Mouse (Mus musculus): Measurements from ENCODE around the gene Rab4a. TPM values are rescaled to one million over a fixed set of nuclear protein-coding genes. Genes with fewer than 3 reads are reported as not detected.

Rab4a gene
- 64.3 and 68.7 TPM in 2 replicates for polyA plus RNA-seq (2014; fragmentation: Nextera tagmentation; extraction: Ambion mirVana)

DNA sequence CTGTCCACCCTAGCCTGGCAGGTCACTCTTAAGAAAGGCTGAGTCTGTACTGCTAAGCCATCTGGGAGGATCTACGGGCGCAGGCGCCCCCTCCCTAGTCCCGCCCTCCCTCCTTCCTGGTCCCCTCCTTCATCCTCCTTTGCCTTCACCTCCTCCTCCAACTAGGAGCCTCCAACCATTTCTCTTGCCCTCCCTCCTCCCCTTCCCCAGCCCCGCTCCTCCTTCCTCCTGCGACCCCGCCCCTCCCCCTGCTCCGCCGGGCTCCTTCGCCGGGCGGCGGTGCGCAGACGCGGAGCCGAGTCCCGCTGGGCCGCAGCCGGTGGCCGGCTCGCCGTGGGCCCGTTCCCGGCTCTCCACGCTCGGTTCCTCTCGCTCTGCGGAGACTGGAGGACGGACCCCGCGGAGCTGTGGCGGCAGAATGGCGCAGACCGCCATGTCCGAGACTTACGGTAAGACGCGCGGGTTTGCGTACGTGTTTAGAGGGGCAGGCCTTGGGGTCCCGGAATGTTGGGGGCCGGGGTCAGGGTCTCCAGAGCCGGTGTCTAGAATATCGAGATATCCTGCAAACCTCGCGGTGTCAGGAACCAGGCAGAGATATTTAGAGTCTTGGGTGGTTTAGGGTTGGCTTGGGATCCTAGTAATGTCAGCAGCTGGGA lies at the start of gene Rab4a:
Rab4a (plus strand) TSS at position 268 of the 656 bp plus-strand sequence.
- Histone ChIP-seq H3K4me2 (replicated peaks; ENCODE audit: low read depth, low read length) (peak within 1 kb of the TSS; percentile 71), H3K4me1 (replicated peaks; ENCODE audit: control insufficient read depth, insufficient read depth, low read length) (peaks cover 6% of the 10 kb centered on the region), H3K27me3 (ENCODE audit: control insufficient read depth, insufficient read depth, low read length) (no peaks in the 10 kb centered on the region), H3K36me3 (ENCODE audit: control insufficient read depth, insufficient read depth, low read length) (no peaks in the 10 kb centered on the region), H3K27ac (ENCODE audit: low read depth, low read length) (peak within 1 kb of the TSS; percentile 80), H3K9me3 (ENCODE audit: control insufficient read depth, low read length) (no peaks in the 10 kb centered on the region), H3K4me3 (ENCODE audit: low read depth, low read length) (peak within 1 kb of the TSS; percentile 81), H3K9ac (ENCODE audit: low read depth, low read length) (peak within 1 kb of the TSS; percentile 77)
- WGBS: 1% methylated on average over 47 of the region's 48 CpGs
- peak; percentile 93 for DNase-seq (ENCODE audit: low spot score)
- ATAC-seq (ENCODE audit: low FRiP score): peak; percentile 92

- 88% methylated on average over 8 of the region's 8 CpGs for WGBS
- Histone ChIP-seq H3K4me1 (replicated peaks; ENCODE audit: control insufficient read depth, insufficient read depth, low read length) (peaks cover 4% of the 10 kb centered on the region), H3K4me2 (replicated peaks; ENCODE audit: low read depth, low read length) (no peak overlapping the region), H3K9ac (ENCODE audit: low read depth, low read length) (no peak overlapping the region), H3K4me3 (ENCODE audit: low read depth, low read length) (no peak overlapping the region), H3K36me3 (ENCODE audit: control insufficient read depth, insufficient read depth, low read length) (no peaks in the 10 kb centered on the region), H3K9me3 (ENCODE audit: control insufficient read depth, low read length) (no peaks in the 10 kb centered on the region), H3K27ac (ENCODE audit: low read depth, low read length) (no peak overlapping the region), H3K27me3 (ENCODE audit: control insufficient read depth, insufficient read depth, low read length) (no peaks in the 10 kb centered on the region)
- ATAC-seq (ENCODE audit: low FRiP score) (no peak), DNase-seq (ENCODE audit: low spot score) (no peak)
These were observed 48.9 kb upstream of the Rab4a start for GRCm38 (mm10) chr8:123756901-123757300.

DNA sequence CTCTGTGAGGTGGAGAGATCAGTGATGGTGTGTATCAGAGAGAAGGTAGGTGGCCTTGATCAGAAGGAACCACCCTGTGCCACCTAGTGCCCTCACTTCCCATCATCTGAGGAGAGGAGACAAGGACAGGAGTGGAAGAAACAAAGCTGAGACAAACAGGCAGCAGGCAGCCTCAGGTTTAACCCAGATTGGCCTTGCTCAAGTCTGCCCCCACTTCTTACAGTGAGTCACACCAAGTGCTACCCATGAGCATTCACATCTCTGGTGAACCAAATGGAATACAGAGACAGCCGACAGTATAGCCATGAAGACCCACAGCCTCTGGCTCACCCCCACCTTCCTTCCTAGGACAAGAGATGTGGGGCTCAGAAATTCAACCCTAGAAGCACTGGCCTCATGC lies 46.9 kb upstream of the Rab4a start:
- Histone ChIP-seq H3K27me3 (ENCODE audit: control insufficient read depth, insufficient read depth, low read length) (no peaks in the 10 kb centered on the region), H3K9me3 (ENCODE audit: control insufficient read depth, low read length) (no peaks in the 10 kb centered on the region), H3K4me3 (ENCODE audit: low read depth, low read length) (no peak overlapping the region), H3K27ac (ENCODE audit: low read depth, low read length) (no peak overlapping the region), H3K4me1 (replicated peaks; ENCODE audit: control insufficient read depth, insufficient read depth, low read length) (peaks cover 4% of the 10 kb centered on the region; the same call in 1 of the 2 replicates), H3K9ac (ENCODE audit: low read depth, low read length) (no peak overlapping the region), H3K36me3 (ENCODE audit: control insufficient read depth, insufficient read depth, low read length) (no peaks in the 10 kb centered on the region), H3K4me2 (replicated peaks; ENCODE audit: low read depth, low read length) (no peak overlapping the region)
- ATAC-seq (ENCODE audit: low FRiP score): no peak
- no peak for DNase-seq (ENCODE audit: low spot score)
- WGBS: 100% methylated on average over 1 of the region's 1 CpGs

- under 1% methylated on average over 10 of the region's 10 CpGs for WGBS
- Histone ChIP-seq H3K4me3 (ENCODE audit: low read depth, low read length) (0 out of 2 replicates have a peak overlapping the region, but pooled peaks have one; percentile 16), H3K9me3 (ENCODE audit: control insufficient read depth, low read length) (no peaks in the 10 kb centered on the region), H3K9ac (ENCODE audit: low read depth, low read length) (peak overlapping the region; percentile 37; the same call in 1 of the 2 replicates), H3K4me2 (replicated peaks; ENCODE audit: low read depth, low read length) (peak overlapping the region; percentile 9), H3K4me1 (replicated peaks; ENCODE audit: control insufficient read depth, insufficient read depth, low read length) (no peaks in the 10 kb centered on the region), H3K27ac (ENCODE audit: low read depth, low read length) (no peak overlapping the region), H3K36me3 (ENCODE audit: control insufficient read depth, insufficient read depth, low read length) (no peaks in the 10 kb centered on the region), H3K27me3 (ENCODE audit: control insufficient read depth, insufficient read depth, low read length) (no peaks in the 10 kb centered on the region)
- DNase-seq (ENCODE audit: low spot score) (peak; percentile 84), ATAC-seq (ENCODE audit: low FRiP score) (peak; percentile 89)
These were observed 45.9 kb upstream of the Rab4a start for GRCm38 (mm10) chr8:123759933-123760332.

GRCm38 (mm10) chr8:123760579-123760978 lies 45.2 kb upstream of the Rab4a start:
- Histone ChIP-seq H3K36me3 (ENCODE audit: control insufficient read depth, insufficient read depth, low read length) (no peaks in the 10 kb centered on the region), H3K4me1 (replicated peaks; ENCODE audit: control insufficient read depth, insufficient read depth, low read length) (no peaks in the 10 kb centered on the region), H3K4me2 (replicated peaks; ENCODE audit: low read depth, low read length) (peak overlapping the region; percentile 9), H3K4me3 (ENCODE audit: low read depth, low read length) (no peak overlapping the region), H3K27me3 (ENCODE audit: control insufficient read depth, insufficient read depth, low read length) (no peaks in the 10 kb centered on the region), H3K27ac (ENCODE audit: low read depth, low read length) (no peak overlapping the region), H3K9me3 (ENCODE audit: control insufficient read depth, low read length) (no peaks in the 10 kb centered on the region), H3K9ac (ENCODE audit: low read depth, low read length) (peak overlapping the region; percentile 37; the same call in 1 of the 2 replicates)
- 57% methylated on average over 5 of the region's 5 CpGs for WGBS
- DNase-seq (ENCODE audit: low spot score): no peak
- 0 out of 2 replicates have a peak, but pooled peaks have one; percentile 7 for ATAC-seq (ENCODE audit: low FRiP score)

DNA sequence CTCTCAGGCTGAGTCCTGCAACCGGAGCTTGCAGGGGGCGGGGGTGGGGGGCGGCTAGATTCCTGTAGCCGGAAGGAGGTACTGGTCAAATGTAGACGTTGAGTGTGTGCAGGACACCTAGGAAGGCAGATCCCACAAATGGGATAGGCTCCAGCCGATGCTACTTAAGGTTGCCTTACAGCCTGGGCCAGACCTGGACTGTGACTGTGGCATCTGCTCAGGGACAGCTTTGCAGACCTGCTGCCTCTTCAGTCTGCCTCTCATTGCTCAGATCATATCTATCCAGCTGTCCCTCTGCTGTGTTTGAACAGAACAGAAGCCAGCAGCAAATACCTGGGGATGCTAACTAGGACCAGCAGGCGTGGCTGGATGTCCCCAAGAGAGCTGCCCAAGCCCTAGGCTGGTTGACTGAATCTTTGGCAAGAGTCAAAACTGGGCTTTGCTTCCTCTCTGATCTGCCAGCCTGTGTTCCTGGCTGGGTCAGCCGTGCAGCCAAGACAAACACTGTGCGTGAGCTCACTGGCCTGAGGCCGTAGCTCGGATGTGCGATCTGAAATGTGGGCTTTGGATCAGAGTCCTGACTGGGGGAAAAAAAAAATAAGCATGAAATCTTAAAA lies 44.4 kb upstream of the Rab4a start:
- no peak overlapping the region for H3K4me2 ChIP-seq (replicated peaks; ENCODE audit: low read depth, low read length)
- no peak for ATAC-seq (ENCODE audit: low FRiP score)
- H3K27ac ChIP-seq (ENCODE audit: low read depth, low read length): no peak overlapping the region

DNA sequence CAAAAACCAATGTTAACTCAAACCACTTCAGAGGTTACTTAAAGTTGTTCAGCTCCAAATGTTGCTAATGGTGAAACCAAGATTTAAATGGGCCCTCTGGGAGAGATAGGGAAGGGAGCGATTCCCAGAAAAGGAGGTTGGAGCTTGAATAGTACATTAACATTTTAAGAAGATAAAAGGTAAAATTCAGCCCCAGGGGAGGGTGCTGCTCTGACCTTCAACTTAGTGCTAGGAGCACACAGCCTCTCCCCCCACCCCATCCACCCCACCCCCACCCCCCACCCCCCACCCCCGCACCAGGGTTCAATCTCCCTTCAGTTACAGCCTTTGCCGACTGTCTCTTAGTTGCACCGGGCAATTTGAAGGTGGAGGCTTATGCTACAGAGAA lies 43.9 kb upstream of the Rab4a start:
- no peaks in the 10 kb centered on the region for H3K9me3 ChIP-seq (ENCODE audit: control insufficient read depth, low read length)
- H3K36me3 ChIP-seq (ENCODE audit: control insufficient read depth, insufficient read depth, low read length): no peaks in the 10 kb centered on the region
- H3K27me3 ChIP-seq (ENCODE audit: control insufficient read depth, insufficient read depth, low read length): no peaks in the 10 kb centered on the region
- ATAC-seq (ENCODE audit: low FRiP score) (no peak), DNase-seq (ENCODE audit: low spot score) (no peak)
- H3K9ac ChIP-seq (ENCODE audit: low read depth, low read length): no peak overlapping the region
- no peak overlapping the region for H3K4me2 ChIP-seq (replicated peaks; ENCODE audit: low read depth, low read length)
- H3K27ac ChIP-seq (ENCODE audit: low read depth, low read length): no peak overlapping the region
- 37% methylated on average over 4 of the region's 4 CpGs for WGBS
- no peaks in the 10 kb centered on the region for H3K4me1 ChIP-seq (replicated peaks; ENCODE audit: control insufficient read depth, insufficient read depth, low read length)
- H3K4me3 ChIP-seq (ENCODE audit: low read depth, low read length): no peak overlapping the region

More for the DNA sequence above, 44.4 kb upstream of the Rab4a start:
- no peak for DNase-seq (ENCODE audit: low spot score)
- Histone ChIP-seq H3K4me1 (replicated peaks; ENCODE audit: control insufficient read depth, insufficient read depth, low read length) (no peaks in the 10 kb centered on the region), H3K9ac (ENCODE audit: low read depth, low read length) (no peak overlapping the region), H3K9me3 (ENCODE audit: control insufficient read depth, low read length) (no peaks in the 10 kb centered on the region), H3K4me3 (ENCODE audit: low read depth, low read length) (no peak overlapping the region), H3K36me3 (ENCODE audit: control insufficient read depth, insufficient read depth, low read length) (no peaks in the 10 kb centered on the region), H3K27me3 (ENCODE audit: control insufficient read depth, insufficient read depth, low read length) (no peaks in the 10 kb centered on the region)
- 54% methylated on average over 12 of the region's 12 CpGs for whole genome bisulfite sequencing

DNA sequence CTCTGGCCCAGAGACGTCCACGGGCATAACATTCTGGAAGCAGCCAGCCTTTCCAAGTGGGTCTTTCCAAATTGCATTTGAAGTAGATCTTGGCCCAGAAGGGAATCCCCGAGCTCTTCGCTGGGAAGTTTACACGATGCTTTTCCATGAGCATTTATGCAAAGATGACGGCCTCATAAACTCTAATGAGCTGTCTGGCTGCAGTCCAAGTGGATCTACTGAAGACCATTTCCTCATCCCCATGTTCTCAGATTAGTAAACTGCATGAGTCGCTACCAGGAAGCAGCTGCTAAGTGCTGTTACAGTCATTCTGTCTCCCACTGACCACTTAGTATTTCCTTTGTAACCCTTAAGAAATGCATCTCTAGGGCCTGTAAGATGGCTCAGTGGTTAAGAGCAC lies 42.4 kb upstream of the Rab4a start:
- WGBS: 82% methylated on average over 7 of the region's 7 CpGs
- H3K9me3 ChIP-seq (ENCODE audit: control insufficient read depth, low read length): no peaks in the 10 kb centered on the region

DNA sequence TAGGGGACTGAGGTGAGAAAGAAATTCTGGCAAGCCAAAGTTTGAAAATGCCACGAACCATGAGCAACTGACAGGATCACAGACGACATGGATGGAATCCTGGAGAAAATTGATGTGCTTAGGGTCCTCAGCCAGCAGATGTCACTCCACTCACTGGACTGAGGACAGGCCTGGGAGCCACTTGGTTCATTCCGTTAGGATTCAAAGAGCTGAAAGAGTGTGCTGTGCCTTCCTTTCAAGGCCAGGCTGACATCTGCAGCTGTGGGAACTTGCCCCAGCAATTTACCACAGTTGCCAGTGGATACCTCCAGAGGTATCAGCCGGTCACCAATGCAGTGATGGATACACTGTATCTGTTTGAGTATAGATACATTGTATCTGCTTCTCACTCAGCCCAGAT lies 41.1 kb upstream of the Rab4a start:
- Histone ChIP-seq H3K4me1 (replicated peaks; ENCODE audit: control insufficient read depth, insufficient read depth, low read length) (no peaks in the 10 kb centered on the region), H3K4me3 (ENCODE audit: low read depth, low read length) (no peak overlapping the region), H3K27me3 (ENCODE audit: control insufficient read depth, insufficient read depth, low read length) (no peaks in the 10 kb centered on the region), H3K27ac (ENCODE audit: low read depth, low read length) (no peak overlapping the region), H3K36me3 (ENCODE audit: control insufficient read depth, insufficient read depth, low read length) (no peaks in the 10 kb centered on the region), H3K9ac (ENCODE audit: low read depth, low read length) (no peak overlapping the region), H3K4me2 (replicated peaks; ENCODE audit: low read depth, low read length) (no peak overlapping the region), H3K9me3 (ENCODE audit: control insufficient read depth, low read length) (no peaks in the 10 kb centered on the region)
- ATAC-seq (ENCODE audit: low FRiP score): no peak
- 32% methylated on average over 4 of the region's 4 CpGs for WGBS
- DNase-seq (ENCODE audit: low spot score): peak; percentile 54

More for the DNA sequence above, 42.4 kb upstream of the Rab4a start:
- ATAC-seq (ENCODE audit: low FRiP score) (no peak), DNase-seq (ENCODE audit: low spot score) (no peak)
- Histone ChIP-seq H3K9ac (ENCODE audit: low read depth, low read length) (no peak overlapping the region), H3K27ac (ENCODE audit: low read depth, low read length) (no peak overlapping the region), H3K4me2 (replicated peaks; ENCODE audit: low read depth, low read length) (no peak overlapping the region), H3K4me3 (ENCODE audit: low read depth, low read length) (no peak overlapping the region), H3K27me3 (ENCODE audit: control insufficient read depth, insufficient read depth, low read length) (no peaks in the 10 kb centered on the region), H3K4me1 (replicated peaks; ENCODE audit: control insufficient read depth, insufficient read depth, low read length) (no peaks in the 10 kb centered on the region), H3K36me3 (ENCODE audit: control insufficient read depth, insufficient read depth, low read length) (no peaks in the 10 kb centered on the region)

Measured in hindbrain, embryonic 11.5 days (tissue).